Mouse (Mus musculus) forebrain, postnatal 0 days (tissue): Measurements from ENCODE around the gene Foxe3. TPM values are rescaled to one million over a fixed set of nuclear protein-coding genes. Genes with fewer than 3 reads are reported as not detected.
"Not testable (repeated sequence)": the region's sequence is repeated elsewhere in the genome, so short reads cannot be mapped to it uniquely, and the experiment has no call there.

Experiments used
- ATAC-seq: fragments of 200-750 bp; cut with Nextera tagmentation; 2 replicates; pipeline ENCODE4 v1.8.0; 2017; ENCODE audit warnings: mild to moderate bottlenecking, moderate library complexity
- DNase-seq: peaks from one replicate; pipeline ENCODE4 v3.0.0-alpha.2; 2015
- H3K27ac ChIP-seq: fragments of 300-500 bp; sonication (generic); 2 replicates; pipeline ENCODE4 v1.5.1; 2014; ENCODE audit warnings: low read depth, mild to moderate bottlenecking, antibody characterized with exemption, low read length, moderate library complexity, mixed read lengths
- H3K27me3 ChIP-seq: fragments of 300-500 bp; sonication (generic); 2 replicates; pipeline ENCODE4 v1.6.1; 2014; ENCODE audit warnings: mild to moderate bottlenecking, low read length, mixed read lengths; ENCODE audit not compliant: insufficient read depth
- H3K36me3 ChIP-seq: fragments of 300-500 bp; sonication (generic); 2 replicates; pipeline ENCODE4 v1.6.1; 2014; ENCODE audit warnings: mild to moderate bottlenecking, moderate library complexity; ENCODE audit not compliant: insufficient read depth
- H3K4me1 ChIP-seq: fragments of 300-500 bp; sonication (generic); 2 replicates; pipeline ENCODE4 v1.6.1; 2014; ENCODE audit warnings: antibody characterized with exemption; ENCODE audit not compliant: insufficient read depth
- H3K4me2 ChIP-seq: fragments of 300-500 bp; sonication (generic); 2 replicates; pipeline ENCODE4 v1.6.1; 2014; ENCODE audit warnings: low read depth, mild to moderate bottlenecking, moderate library complexity
- H3K4me3 ChIP-seq: fragments of 300-500 bp; sonication (generic); 2 replicates; pipeline ENCODE4 v1.5.1; 2014; ENCODE audit warnings: low read depth, low read length, mixed read lengths
- H3K9ac ChIP-seq: fragments of 300-500 bp; sonication (generic); 2 replicates; pipeline ENCODE4 v1.6.1; 2014; ENCODE audit warnings: mild to moderate bottlenecking
- H3K9me3 ChIP-seq: fragments of 300-500 bp; sonication (generic); 2 replicates; pipeline ENCODE4 v1.6.1; 2016; ENCODE audit warnings: low read length
- CTCF ChIP-seq: sonication (generic); IDR thresholded peaks from 2 replicates; pipeline ENCODE4 v1.5.1; 2016; ENCODE audit warnings: antibody characterized with exemption, control low read depth, low read depth
- WGBS: fragments of 180-500 bp; shearing (Covaris S2); extraction: QIAGEN DNeasy Blood & Tissue Kit; methylation state at CpG from one replicate; pipeline ENCODE4 v1.1.7; 2014; 5-methylcytosine and 5-hydroxymethylcytosine counted together
- polyA plus RNA-seq: library from polyadenylated mRNA; unstranded; fragments of >200 nt; fragmentation: Nextera tagmentation; extraction: Ambion mirVana; gene quantifications from 2 replicates; pipeline ENCODE4 v1.2.1, GENCODE M21; 2015
- total RNA-seq: library from RNA; depleted of rRNA; stranded (reverse); fragments of >200 nt; gene quantifications from 2 replicates; pipeline ENCODE4 v1.2.3, GENCODE M21; 2014; rRNA removed

Gene Foxe3
- total RNA-seq (not detected in 2 replicates), polyA plus RNA-seq (not detected in 2 replicates)

DNA sequence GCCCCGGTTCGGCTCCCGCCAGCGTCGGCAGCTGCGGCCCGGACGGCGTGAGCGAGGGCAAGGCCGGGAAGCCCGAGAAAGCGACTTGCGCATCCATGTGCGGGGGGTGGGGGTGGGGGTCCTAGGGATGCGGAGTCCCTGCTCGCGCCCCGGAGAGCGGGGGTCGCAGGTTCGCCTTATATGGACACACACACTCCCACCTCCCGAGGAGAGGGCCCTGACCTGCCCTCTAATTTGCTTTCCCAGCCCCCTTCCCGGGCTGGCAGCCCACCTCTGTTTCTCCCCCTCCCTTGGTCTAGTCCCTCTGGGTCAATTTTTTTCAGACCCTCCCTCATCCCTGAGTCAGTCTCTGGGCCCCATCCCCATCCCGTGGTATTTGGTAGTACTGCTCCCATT is at the start of gene Foxe3:
Gene Foxe3 (minus strand): TSS at position 97 of the 396 bp plus-strand sequence.
- Histone ChIP-seq H3K36me3 (no peaks in the 10 kb centered on the region), H3K4me2 (peak within 1 kb of the TSS; percentile 47), H3K4me3 (peak within 1 kb of the TSS; percentile 27), H3K27me3 (peaks cover 74% of the 10 kb centered on the region), H3K9ac (no peak within 1 kb of the TSS), H3K27ac (no peak within 1 kb of the TSS), H3K9me3 (no peaks in the 10 kb centered on the region), H3K4me1 (no peaks in the 10 kb centered on the region)
- WGBS, result 2% methylated on average over 19 of the region's 25 CpGs
- DNase-seq (no peak), ATAC-seq (no peak)
- no peak for TF ChIP-seq CTCF

DNA sequence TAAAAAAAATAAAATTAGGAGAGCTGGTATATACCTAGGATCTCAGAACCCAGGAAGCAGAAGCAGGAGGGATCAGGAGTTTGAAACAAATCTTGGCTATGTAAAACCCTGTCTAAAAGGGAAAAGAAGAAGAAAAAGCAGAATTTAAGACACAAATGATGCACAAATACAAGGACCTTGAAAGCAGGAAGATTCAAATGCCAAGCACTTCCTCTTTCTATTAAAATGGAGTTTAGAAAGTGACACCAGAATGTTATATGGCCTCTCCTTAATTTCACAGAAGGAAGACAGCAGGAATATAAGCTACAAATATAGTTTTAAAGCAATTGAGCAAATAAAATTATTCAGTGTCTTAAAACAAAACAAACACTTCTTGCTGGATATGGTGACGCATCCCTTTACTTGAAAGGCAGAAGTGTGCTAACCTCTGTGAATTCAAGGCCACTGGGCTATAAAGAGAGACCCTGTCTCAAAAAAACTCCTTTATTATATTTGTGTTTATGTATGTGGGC is 47.5 kb upstream of the Foxe3 start:
- no peak for TF ChIP-seq CTCF
- 85% methylated on average over 1 of the region's 1 CpGs for WGBS
- Histone ChIP-seq H3K4me2 (no peak overlapping the region), H3K9me3 (no peaks in the 10 kb centered on the region), H3K4me1 (no peaks in the 10 kb centered on the region), H3K36me3 (peaks cover 8% of the 10 kb centered on the region; the same call in 1 of the 2 replicates), H3K27me3 (no peaks in the 10 kb centered on the region), H3K9ac (no peak overlapping the region), H3K27ac (no peak overlapping the region), H3K4me3 (no peak overlapping the region)
- DNase-seq (no peak), ATAC-seq (no peak)

DNA sequence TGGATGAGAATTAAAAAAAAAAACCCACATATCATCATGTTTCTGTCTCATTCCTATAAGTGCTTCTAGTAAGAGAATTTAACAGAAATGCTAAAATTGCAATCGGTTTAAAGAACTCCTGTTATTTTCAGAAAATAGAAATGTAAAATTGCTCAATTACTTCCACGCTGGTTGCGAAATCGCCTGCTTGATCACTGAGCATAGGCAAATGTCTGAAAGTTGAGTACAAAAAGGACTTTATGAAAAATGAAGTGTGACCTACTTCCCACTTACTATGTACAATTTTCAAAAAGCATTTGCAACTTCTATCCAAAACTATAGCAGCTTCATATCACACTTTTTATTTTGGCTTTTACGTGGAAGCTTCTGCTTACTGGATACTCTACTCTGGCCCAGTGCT is 44.9 kb upstream of the Foxe3 start:
- no peak overlapping the region for H3K27ac ChIP-seq
- no peak overlapping the region for H3K4me3 ChIP-seq
- no peaks in the 10 kb centered on the region for H3K27me3 ChIP-seq
- WGBS, result 91% methylated on average over 5 of the region's 5 CpGs
- no peaks in the 10 kb centered on the region for H3K4me1 ChIP-seq
- ATAC-seq (no peak), DNase-seq (no peak)
- no peak overlapping the region for H3K4me2 ChIP-seq
- no peaks in the 10 kb centered on the region for H3K9me3 ChIP-seq
- no peak overlapping the region for H3K9ac ChIP-seq
- peaks cover 20% of the 10 kb centered on the region for H3K36me3 ChIP-seq
- TF ChIP-seq CTCF, result no peak

DNA sequence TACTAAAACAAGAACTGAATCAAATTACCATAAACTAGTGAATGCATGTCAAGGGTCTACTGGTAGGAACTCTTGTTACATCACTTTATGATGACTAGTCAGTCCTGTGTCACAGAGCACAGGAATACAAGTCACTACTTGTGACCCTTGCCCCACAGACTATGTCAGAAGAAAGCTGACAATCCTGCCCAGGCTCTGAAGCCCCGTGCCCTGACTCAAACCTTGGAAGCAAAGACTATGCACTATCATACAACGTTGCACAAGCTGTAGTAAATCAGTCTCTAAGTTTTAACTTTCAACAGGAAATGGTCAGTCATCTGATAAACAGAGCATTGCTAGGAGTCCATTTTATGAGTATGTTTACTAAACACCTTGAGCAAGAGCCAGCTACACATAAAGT is 35.1 kb upstream of the Foxe3 start:
- H3K27me3 ChIP-seq, H3K4me2 ChIP-seq, H3K4me3 ChIP-seq, DNase-seq, ATAC-seq, H3K9me3 ChIP-seq, H3K27ac ChIP-seq, H3K4me1 ChIP-seq, H3K9ac ChIP-seq: not testable (repeated sequence)
- 97% methylated on average over 2 of the region's 2 CpGs for WGBS
- peaks cover 31% of the 10 kb centered on the region for H3K36me3 ChIP-seq

DNA sequence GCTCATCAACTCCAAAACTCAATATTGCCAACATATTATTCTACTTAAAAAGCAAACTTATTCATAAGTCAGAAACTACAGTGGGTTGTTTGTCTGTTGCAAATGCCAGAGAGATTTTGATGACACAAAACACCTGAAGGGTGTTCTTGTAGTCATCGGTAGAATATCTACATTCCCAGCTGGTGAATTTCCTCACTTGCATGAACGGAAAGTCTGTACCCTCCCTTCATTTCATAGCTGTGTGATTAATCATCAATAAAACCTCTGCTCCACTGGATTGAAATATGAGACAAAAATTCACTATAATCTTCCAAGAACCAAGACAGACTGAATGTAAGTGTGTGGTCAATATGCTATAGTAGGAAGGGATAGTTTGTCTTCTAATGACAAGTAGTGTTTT is 33.7 kb upstream of the Foxe3 start:
- Histone ChIP-seq H3K4me3 (no peak overlapping the region), H3K27ac (no peak overlapping the region), H3K36me3 (0 out of 2 replicates have a peak, but pooled peaks cover 18% of the 10 kb centered on the region), H3K9ac (no peak overlapping the region), H3K9me3 (no peaks in the 10 kb centered on the region), H3K4me1 (no peaks in the 10 kb centered on the region), H3K27me3 (no peaks in the 10 kb centered on the region), H3K4me2 (no peak overlapping the region)
- TF ChIP-seq CTCF, result no peak
- DNase-seq (no peak), ATAC-seq (no peak)
- 96% methylated on average over 2 of the region's 2 CpGs for WGBS

DNA sequence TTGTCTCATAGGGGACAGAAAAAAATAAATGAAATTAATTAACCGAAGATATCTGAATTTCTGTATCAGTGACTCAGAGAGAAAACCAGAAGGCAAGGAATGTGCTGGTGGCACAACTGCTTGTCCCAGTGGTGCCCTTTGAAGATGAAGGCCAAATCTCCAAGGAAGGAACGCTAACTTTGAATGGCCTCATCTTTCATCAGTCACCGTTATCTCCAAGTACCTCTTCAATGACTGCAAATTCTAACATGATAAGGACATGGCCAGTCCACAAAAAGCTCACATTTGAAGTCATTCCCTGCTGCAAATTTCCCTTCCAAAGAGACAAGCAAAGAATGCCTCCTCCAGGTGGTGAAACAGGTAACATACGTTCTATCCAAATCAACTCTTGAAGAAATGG is 33.0 kb upstream of the Foxe3 start:
- Histone ChIP-seq H3K4me3 (no peak overlapping the region), H3K9me3 (no peaks in the 10 kb centered on the region), H3K4me2 (no peak overlapping the region), H3K4me1 (no peaks in the 10 kb centered on the region), H3K27ac (no peak overlapping the region), H3K9ac (no peak overlapping the region), H3K27me3 (no peaks in the 10 kb centered on the region), H3K36me3 (0 out of 2 replicates have a peak, but pooled peaks cover 15% of the 10 kb centered on the region)
- no peak for TF ChIP-seq CTCF
- WGBS, result 96% methylated on average over 4 of the region's 4 CpGs
- no peak for ATAC-seq
- DNase-seq, result no peak

DNA sequence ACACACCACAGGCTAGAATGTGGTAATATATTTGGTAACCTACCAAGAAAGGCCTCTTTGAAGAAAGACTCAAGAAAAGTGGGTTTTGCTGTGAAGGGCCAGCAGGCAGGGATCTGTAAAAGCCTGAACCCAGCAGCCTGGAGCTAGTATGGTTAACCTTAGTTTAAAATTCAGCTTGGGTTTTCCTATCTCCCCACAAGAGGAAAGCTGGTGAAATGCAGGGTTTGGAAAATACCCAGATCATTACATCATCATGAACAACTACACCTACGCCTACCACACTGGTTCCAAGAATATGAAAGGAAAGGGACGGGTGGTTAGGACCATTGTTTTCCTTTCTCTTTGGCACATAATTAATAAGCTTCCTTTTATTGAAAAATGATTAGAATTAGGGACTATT is 32.4 kb upstream of the Foxe3 start:
- WGBS, result 56% methylated on average over 2 of the region's 2 CpGs
- ATAC-seq, result no peak
- H3K36me3 ChIP-seq, result 0 out of 2 replicates have a peak, but pooled peaks cover 15% of the 10 kb centered on the region
- no peak for DNase-seq
- no peak overlapping the region for H3K4me2 ChIP-seq
- H3K27ac ChIP-seq, result no peak overlapping the region
- no peaks in the 10 kb centered on the region for H3K27me3 ChIP-seq
- TF ChIP-seq CTCF, result no peak
- H3K9me3 ChIP-seq, result no peaks in the 10 kb centered on the region
- no peak overlapping the region for H3K4me3 ChIP-seq
- no peak overlapping the region for H3K9ac ChIP-seq
- no peaks in the 10 kb centered on the region for H3K4me1 ChIP-seq
